Mouse (Mus musculus) CD4-positive, CD25-positive, alpha-beta regulatory T cell, adult 2 months (primary cell): Measurements from ENCODE around the gene Prdm8.
A peak's percentile ranks its signal among the peaks of the same experiment; 100 is the strongest.

Source experiments
- DNase-seq: peaks from one replicate; pipeline ENCODE4 v3.0.0-alpha.2; 2012; ENCODE audit warnings: low read depth, low spot score

Prdm8 gene

DNA sequence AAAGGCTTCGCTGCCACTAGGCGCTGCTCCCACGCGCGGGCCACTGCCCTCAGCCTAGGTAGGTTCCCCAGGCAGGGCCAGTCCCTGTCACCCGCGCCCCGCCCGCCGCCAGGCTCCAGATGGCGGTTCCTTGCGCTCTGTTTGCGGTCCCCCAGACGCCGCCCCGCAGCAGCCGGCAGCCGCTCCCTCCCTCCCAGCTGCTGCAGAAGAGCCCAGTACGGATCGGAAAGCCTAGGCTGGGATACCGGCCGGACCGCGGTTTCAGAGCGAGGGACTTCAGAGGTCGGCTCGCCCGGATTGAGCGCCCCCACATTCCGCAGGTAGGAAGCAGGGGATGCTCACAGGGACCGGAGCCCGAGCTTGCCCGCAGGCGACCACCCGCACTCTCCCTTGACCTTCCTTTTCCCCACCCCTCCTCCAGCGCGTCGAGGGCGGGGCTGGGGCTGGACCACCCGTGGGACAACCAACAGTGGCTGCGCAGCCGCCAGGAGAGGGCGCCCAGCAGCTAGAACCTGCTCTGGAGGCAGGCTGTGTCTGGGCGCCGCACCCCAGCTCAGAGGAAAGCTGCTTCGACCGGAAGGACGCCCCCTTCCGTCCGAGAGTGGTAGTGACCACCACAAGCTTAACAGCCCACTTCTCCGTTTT is at the start of gene Prdm8:
Gene Prdm8 (plus strand): TSS at position 19 of the 645 bp plus-strand sequence.
- peak; percentile 88 for DNase-seq

DNA sequence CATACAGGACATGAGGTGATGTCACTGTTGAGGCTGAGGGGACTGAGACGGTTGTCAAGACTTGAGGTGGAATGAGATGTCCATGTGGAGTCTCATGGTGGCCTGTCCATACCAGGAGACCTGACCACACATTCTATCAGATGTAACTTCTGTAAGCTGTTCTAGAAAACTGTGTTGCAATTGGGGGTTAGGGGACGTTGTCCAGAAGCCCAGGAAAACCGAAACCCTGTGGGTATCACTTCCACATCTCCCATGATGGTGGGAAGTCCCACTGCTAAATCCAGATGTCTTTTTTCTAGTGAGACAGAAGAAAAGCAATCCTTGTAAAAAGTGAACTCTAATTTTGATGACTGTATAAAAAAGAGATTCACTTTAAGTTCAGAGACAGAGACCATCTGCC is 39.9 kb upstream of the Prdm8 start:
- DNase-seq: no peak

DNA sequence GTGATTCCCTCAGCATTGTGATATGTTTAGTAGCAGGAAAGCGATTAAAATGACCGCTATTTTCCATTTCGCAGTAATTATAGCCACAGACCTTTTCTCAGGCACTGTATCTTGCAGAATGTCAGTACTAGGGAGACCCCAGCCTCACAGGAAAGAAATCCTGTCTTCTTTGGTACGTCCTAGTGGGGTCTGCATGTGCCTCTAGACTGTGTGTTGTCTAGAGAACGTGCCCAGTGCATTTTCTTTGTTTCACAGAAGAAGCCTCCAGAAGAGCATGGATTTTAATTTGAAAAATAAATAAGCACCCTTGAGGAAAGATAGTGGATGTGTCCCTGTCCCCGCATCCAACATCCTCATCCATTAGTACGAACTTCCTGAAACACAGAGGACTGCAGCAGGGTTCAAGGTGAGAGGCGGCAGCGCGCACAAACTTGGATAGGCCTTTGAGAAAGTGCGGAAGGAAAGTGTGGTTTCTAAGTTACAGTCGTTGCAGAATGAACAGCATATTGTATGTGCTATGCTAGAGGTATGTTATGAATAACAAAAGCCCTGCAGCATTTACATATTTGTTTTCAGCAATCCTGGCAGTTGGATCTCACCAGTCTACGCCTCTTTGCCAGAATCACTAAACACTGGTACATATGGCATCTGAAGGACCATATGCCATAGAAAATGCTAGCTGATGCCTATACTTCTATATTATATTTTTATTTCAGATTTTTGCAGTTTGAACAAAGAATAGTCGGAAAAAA is 28.3 kb upstream of the Prdm8 start:
- DNase-seq: no peak

DNA sequence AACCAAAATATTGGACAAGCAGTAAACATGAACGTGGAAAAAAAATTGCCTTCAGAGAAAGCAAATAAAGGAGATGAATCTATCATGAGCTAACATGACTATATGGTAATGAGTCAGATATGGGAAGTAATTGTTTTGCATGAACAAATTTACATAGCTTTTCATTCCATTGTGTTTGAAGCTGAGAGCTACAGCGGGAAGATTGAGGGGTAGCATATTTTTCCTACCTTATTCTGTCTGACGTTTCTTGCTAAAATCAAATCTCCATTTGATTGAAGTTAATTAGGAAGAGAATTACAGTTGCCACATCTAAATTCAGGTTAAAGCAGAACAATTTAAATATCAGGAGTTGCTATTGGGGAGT is 27.7 kb upstream of the Prdm8 start:
- no peak for DNase-seq

DNA sequence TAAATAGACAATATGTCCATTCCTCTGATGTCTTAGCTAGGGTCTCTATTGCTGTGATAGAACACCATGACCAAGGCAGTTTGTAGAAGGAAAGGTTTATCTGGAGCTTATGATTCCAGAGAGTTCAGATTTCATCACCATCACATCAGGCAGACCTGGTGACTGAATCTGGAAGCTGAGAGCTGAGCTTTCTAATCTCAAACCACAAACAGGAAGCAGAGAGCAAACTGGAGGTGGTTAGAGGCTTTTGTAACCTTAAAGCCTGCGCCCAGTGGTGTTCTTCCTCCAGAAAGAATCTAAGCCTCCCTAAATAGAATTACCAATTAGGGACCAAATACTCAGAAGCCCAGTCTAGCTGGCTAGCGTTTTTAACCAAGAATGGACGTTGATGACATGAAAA is 20.1 kb upstream of the Prdm8 start:
- DNase-seq: no peak

DNA sequence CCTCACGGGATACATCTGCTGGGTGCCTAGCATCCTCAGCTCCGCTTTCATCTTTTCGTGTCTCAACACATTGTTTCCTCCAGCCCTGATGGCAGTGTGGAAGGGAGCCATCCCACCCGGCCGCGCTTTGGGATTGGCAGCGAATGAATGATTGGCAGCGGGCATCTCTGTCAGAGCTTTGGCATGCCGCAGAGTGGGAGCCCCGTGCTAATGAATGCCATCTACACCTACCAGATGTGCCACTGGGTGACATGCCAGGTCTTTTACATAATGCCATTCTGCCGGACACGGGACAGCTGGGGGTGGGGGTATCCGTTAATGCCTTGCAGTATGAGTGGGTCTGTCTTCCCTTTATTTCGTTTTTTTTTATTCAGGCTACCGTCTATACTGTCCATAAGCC is 882 bp upstream of the Prdm8 start:
- DNase-seq: no peak

DNA sequence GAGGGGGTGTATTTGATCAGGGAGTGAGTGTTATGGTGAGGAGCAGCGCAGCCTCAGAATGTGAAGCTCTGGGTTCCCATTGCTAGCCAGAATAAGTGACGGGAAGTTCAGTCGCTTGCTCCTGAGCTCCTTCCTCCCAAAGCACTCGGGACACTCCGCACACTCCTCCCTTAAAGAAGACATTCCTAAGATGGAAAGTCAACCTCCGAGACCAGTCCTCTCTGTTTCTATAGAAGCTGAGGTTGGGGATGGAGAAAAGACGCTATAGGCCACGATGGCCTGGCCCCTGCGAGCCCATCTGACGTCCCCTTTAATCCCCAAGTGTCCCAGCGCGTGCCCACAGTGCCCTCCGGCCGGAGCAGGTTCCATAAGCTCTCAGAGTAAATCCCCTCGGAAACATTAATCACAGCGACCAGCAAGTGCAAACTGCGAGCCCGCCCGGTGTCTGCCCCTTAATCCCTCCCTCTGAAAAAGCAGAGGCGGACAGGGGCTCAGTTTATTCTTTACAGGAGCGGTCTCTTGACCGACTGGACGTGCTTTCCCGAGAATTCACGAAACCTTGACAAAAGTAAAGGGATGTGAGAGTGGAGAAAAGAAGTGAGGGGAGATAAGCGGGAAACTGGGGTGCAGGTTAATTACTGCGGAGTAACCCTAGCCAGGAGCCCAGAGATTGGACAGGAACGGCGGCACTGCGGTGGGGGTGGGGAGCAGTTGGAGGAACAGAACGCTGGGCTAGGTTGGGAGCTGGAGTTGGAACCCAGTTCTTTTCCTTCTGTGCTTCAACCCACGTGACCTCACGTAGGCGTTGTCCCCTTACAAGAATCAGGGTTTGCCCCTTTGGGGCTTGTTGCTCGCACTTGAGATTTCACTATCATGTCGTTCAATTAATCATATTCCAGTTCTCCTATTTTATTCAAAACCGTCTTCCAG is 1.6 kb downstream of the Prdm8 start:
- DNase-seq: no peak

DNA sequence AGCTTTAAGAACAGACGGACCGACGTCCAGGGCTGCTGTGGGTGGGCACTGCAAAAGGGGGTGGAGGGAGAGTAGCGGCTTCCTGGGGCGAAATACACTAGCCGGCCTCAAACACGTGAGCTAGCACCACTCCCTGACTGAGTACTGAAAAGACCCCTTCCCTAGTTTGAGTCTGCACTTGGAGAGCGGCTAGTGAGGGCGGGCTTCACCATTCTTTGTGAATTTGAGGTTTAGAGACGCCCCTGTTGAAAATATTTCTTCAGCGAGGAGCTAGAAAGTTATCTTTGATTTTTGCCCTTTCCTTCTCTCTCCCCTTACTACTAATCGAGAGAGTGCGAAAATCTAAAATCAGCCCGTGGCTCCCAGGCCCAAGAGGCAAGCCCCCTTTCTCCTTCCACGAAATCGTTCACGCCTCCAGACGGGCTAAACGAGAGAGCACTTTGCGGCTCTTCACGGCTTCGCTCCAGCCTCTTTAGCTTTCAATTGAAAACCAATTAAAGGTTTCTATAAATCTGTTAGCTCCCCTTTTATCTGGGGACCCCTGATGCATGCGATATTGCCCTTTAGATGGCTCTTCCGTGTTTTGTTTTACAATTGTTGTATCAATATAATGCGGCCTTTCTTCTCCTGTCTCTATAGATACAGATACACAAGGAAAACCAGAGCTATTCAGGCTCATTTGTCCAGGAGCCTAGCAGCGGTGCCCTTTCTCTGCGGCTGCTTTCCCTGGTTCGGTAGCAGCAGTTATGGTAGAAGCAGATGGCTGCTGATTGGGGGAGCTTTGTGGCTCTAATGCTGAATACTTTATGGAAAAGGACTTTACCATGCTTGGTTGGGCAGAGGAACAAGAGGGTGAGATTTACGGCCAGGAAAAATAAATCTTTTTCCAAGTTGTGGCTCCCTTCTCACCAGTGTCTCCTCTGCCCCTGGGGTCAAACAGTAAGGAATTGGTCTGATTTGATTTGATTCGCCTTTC is 2.7 kb downstream of the Prdm8 start:
- DNase-seq: no peak

DNA sequence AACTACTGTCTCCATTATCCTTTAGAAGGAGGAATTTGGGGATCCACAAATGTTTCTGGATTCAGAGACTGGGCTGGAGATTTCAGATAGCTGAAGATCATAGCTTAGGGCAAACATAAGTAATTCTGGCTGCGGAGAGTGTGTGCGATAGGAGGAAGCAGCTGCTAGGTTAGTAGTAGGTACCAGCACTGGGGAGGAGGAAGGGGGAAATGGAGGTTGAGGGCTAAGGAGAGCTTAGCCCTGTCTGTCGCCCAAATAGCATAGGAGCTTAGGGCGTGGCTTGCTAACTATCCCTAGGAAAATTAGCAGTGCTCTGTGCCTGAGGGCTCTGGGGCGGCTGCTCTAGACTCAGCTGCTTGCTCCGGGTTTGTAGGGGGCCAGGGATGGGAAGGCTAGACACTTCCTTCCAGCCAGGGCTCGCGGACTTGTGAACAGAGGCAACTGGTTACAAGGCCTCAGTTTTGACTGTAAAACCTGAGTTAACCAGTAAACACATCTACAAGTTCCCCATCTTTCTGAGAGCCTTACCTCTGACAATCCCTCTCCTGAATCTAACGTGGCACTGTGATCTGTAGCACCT is 4.7 kb downstream of the Prdm8 start:
- DNase-seq: no peak

DNA sequence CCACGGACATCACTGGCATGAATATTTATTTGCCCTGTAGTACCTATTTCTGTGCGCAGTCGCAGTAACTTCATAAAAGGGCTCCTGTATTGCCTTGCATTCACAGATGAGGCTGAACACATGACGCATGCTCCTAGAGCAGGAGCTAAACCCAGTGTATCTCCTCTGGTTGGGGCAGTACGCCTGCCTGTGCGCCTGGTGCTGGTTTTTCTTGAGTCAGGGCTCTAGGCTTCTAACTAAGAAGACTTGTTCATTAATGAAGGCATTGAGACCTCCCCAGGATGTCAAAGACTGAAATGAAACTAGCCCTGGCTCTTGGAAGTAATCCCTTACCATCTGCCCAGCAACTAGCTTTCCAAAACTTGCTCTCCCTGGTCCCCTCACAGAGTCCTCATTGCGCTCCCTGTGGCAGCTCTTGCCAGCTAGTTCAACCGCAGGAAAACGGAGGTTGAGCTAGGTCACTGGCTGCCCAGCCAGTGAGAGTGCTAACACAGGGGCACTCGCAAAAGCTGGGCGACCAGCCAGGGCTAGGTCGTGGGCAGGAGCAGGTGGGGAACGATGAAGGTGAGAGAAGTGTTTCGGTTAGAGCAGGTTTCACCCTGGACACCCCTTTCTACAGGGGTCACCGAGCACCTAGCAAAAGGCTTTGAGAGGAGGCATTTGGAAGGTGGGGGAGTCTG is 5.6 kb downstream of the Prdm8 start:
- DNase-seq: no peak

DNA sequence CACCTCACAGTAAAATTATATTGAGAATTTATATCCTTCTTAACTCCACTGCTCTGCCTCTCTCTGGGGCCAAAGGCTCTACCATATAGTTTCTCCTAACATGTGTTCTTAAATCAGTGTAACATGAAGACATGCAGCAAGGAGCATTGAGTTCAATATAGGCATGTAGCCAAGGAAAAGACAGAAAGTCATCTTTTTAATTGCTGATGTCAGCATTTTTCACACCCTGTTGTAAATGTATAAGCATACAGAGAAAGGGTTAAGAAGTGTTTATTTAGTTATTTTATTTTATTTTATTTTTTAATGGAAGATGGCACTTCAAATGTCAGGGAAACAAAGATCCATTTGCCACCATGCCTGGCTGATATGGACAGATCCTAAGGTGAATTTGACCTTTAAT is 6.7 kb downstream of the Prdm8 start:
- DNase-seq: no peak

DNA sequence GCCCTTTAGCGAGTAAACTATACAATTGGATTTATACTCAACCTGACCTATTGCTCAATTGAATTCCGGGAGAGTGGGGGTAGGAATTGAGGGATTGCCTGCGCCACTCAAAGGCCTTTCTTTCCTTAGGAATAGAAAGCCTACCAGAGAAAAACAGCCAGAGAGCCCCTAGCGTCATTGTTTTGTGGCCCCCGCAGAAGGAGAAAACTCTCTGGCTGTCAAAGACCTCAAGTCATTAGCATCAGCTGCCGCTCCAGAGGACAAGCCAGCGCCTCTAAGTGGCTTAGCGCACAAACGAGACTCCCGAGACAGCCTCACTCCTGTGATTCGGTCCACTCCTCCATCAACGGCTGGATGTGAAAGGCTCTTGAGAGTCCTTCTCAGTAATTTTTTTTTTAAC is 12.6 kb downstream of the Prdm8 start:
- DNase-seq: no peak

DNA sequence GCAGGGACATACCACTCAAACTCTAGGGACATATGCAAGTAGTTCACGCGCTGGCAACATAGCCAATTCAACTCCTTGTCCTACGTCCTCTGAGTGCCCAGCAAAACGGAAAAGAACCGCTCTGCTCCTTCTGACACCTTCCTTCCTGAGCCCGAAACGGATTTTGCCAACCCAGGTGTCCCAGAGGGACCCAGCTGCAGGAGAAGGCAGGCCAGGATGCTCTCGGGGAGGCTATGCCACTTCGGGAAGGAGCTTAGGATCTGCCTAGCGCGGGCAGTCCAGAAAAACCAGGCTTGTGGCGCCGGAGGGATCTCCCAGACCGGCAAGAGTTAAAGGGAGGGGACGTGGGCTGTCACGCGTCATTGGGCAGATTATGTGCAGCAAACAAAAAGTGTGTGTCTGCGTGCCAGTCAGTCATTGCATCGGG is 13.5 kb downstream of the Prdm8 start:
- DNase-seq: no peak

DNA sequence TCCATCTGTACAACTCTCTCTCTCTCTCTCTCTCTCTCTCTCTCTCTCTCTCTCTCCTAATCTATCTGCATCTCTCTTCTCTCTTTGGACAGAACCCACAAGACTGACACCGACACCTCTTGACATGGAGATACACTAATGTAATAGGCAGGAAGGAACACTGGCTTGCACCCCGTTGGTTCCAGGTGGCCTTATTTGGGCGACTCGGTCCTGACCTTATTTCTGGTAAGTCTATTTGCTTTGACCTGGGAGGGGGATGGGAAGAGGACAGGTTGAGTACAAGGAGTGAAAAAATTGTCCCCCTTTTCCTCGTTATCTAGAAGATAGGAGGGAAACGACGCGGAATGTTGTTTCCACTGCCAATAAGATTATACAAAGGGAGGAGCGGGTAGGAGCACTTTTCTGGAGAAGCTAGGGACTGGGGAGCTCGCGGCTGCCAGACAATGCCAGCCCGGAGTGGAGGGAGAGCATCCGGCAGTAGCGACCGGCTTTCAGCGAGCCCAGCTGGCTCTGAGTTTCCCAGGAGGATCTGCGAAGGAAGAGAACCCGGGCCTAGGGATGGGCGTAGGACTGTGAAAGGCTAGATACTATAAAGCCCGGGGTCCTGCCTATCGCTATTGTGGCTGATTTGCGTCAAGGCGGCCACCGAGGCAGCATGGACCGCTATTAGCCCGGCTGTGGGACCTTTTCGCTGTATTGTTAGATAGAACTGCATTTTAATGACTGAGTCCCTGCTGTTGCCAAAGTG is 14.1 kb downstream of the Prdm8 start:
- DNase-seq: no peak

DNA sequence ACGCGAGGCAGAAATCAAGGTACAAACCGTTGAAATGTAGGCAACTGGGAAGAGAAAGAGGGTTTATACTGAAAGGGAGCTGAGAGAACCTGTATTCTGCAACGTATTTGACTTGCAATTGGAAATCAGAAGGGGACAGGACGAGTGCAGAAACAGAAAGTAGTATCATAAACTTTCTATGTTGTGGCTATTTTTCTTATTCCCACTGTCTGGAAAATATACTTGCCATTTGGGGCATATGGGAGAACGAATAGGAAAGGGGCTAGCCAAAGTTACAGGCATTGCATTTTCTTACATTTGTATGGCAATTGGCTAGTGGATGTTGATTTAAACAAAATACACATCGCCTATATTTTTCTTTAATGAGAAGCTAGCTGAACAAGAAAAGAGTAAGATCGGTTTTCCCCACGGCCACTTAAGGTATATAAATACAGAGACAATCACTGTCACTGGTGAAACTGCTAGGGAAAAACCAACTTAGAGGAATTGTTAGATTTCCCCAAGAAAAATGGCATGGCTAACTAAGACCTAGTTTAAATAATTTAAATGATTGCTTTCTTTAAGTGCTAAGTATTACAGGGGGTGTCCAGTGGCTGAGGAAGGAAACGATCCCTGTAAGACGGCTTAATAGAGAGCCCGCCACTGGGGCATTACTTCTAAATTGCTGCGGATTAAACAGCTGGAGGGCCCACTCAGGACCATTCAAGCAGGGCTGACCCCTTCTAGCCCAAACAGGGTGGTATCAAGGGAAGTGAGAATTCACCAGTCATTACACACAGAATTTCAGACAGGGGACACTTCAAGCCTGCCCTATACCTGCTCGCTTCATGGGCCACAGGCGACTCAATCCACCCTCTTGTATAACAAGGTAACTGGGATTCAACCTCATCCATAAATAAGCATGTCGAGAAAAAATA is 14.9 kb downstream of the Prdm8 start:
- DNase-seq: no peak

DNA sequence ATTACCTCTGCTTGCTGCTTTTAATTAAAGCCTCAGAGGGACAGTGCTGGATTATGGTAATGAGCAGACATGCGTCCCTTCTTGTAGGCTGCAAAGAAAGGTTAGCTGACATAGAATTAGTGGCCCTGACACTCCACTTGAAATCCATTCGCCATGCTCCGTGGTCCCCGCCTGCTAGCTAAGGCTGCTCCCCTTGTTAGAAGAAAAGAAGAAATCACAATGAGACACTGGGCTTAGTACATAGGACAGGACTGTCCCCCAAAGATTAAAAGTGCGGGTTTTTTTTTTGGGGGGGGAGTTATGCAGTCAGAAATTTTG is 15.6 kb downstream of the Prdm8 start:
- no peak for DNase-seq

DNA sequence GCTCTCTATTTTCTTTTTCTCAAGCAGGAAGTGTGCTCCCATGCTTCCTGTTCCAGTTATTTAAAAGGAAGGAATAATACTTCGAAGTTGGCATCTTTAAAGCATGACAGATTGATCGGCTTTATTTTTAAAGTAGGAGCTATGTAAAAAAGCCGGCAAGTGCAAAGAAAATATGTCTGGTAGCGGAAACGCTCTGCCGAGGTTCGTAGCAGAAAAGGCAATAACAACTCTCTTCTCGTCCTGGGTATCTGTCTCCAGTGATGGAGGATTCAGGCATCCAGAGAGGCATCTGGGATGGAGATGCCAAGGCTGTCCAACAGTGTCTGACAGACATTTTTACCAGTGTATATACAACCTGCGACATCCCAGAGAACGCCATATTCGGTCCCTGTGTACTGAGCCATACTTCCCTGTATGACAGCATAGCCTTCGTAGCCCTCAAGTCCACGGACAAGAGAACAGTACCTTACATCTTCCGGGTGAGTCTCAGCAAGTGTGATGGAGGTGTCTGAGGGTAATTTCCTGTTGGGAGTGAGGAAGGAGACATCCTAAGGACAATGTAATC is 16.1 kb downstream of the Prdm8 start:
- no peak for DNase-seq

DNA sequence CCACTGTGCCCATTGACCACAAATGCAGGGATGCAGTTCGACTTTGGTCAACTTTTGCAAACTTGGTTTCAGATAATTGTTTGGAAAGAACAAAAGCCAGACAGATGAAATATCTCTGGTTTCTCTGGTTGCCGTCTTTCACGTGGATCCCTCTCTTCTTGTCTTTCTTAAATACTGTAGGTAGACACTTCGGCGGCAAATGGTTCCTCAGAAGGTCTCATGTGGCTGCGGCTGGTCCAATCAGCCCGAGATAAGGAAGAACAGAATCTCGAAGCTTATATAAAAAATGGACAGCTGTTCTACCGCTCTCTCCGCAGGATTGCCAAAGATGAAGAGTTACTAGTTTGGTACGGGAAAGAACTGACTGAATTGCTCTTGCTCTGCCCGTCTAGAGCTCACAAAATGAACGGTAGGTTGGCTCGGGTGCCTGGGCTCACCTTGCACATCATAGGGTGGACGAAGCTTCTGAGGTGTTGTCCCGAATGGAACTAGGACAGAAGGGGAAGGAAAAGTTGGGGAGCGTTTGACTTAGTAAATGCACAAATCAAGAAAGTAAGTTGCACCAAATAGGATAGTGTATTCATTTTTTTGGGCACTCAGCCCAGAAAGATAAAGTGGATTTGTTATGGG is 17.4 kb downstream of the Prdm8 start:
- DNase-seq: no peak
